Mouse (Mus musculus) heart, postnatal 14 days (tissue): ENCODE measurements at regions not wholly inside any gene's neighbourhood (a gene's known extent, or its start where the extent isn't known, plus 50 kb on each side); places are given as distances from the start of the nearest gene placed in this dataset.
"Not testable (repeated sequence)": the region's sequence is repeated elsewhere in the genome, so short reads cannot be mapped to it uniquely, and the experiment has no call there.

ENCODE experiments used
- DNase-seq, 2 experiments: peaks; one replicate each; pipeline ENCODE4 v3.0.0; 2021 to 2022
- intact Hi-C: fragments of 180-260 bp; cut with DNase I; formaldehyde crosslinking; loops from one replicate; pipeline ENCODE4 v1.15.1; 2025

- intact Hi-C loops: no loop called here
- DNase-seq: no peak
Measured at GRCm38 (mm10) chr12:54520406-54520805, 136.0 kb downstream of the Sptssa start.

- intact Hi-C loops: no loop called here
Measured at GRCm38 (mm10) chr12:54519370-54519769, 137.0 kb downstream of the Sptssa start.

GRCm38 (mm10) chr12:54517265-54517664 lies 139.1 kb downstream of the Sptssa start:
- DNase-seq: no peak
- intact Hi-C loops: no loop called here

More at GRCm38 (mm10) chr12:54519370-54519769, 137.0 kb downstream of the Sptssa start:
- DNase-seq: no peak

GRCm38 (mm10) chr12:54516463-54516862 lies 139.9 kb downstream of the Sptssa start:
- intact Hi-C loops: no loop called here
- DNase-seq: no peak

DNA sequence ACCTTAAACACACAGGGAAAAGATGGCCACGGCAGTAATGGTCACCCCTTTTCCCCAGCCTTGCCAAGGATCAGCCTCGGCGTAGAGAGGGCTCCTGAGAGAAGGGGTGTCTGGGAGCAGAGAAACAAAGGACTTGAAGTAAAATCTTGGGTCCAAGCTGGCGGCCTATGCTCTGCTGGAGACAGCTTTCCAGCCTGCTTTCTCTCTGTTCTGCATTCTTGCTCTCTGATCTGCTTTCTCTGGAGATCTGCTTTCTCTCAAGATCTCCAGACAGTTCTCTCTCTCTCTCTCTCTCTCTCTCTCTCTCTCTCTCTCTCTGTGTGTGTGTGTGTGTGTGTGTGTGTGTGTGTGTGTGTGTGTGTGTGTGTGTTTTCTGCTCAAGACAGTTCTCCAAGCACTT lies 140.3 kb downstream of the Sptssa start:
- intact Hi-C loops, DNase-seq: not testable (repeated sequence)

GRCm38 (mm10) chr12:54509903-54510302 lies 146.5 kb downstream of the Sptssa start:
- no peak for DNase-seq
- intact Hi-C loops: no loop called here

- DNase-seq: no peak
- intact Hi-C loops: no loop called here
Measured at GRCm38 (mm10) chr12:54502775-54503174, 153.6 kb downstream of the Sptssa start.

- intact Hi-C loops: no loop called here
- DNase-seq: no peak
Measured at GRCm38 (mm10) chr12:54499963-54500362, 156.4 kb downstream of the Sptssa start.

GRCm38 (mm10) chr12:54495701-54496374 lies 160.5 kb downstream of the Sptssa start:
- intact Hi-C loops: no loop called here
- DNase-seq: no peak

DNA sequence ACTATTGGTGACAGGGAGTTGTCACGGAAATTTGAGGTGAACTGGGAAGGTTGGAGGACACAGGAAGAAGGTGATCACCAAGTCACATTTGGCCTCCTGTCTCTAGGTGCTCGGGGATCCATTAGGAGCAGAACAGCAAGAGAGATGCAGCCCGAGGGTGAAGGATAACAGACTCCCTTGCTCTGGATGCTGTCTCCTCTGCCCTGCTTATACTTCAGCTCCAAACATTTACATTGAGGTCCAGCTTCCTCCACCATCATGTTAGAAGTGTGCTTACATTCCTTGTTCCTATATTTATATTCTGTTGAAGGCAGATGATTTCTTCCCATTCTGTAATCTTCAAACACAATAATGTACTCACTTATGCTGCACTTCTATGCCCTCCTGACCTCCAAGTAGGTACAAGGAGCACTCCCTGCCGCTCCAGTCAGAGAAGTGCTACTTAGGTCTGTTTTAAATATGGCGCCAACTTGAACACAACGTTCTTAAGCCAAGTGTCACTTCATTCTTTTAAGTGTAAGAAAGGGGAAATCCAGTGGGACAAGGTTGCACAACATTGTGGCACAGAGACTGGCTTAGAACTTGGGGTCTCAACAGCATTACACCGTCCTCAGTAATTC lies 161.5 kb downstream of the Sptssa start:
- no peak for DNase-seq
- intact Hi-C loops: loop anchor here (5.0 kb wide), 2 partner anchors 52 to 183 kb away; no protein-coding TSS in a partner anchor

GRCm38 (mm10) chr12:54492737-54493136 lies 163.6 kb downstream of the Sptssa start:
- peak in 1 of 2 experiments; percentile 25 for DNase-seq
- intact Hi-C loops: loop anchor here (5.0 kb wide), 2 partner anchors 55 to 180 kb away; no protein-coding TSS in a partner anchor

GRCm38 (mm10) chr12:54490460-54490859 lies 165.9 kb downstream of the Sptssa start:
- no peak for DNase-seq
- intact Hi-C loops: loop anchor here (5.0 kb wide), 2 partner anchors 57 to 178 kb away; no protein-coding TSS in a partner anchor

GRCm38 (mm10) chr12:54489675-54490074 lies 166.7 kb downstream of the Sptssa start:
- intact Hi-C loops: loop anchor here (2.0 to 5.0 kb wide), 5 partner anchors 58 to 391 kb away; partner anchors contain the start of gene Egln3
- DNase-seq: peak; percentile 75 to 82

GRCm38 (mm10) chr12:54487689-54488088 lies 168.7 kb downstream of the Sptssa start:
- intact Hi-C loops: loop anchor here (2.0 to 5.0 kb wide), 3 partner anchors 285 to 389 kb away; partner anchors contain the start of gene Egln3
- no peak for DNase-seq

- intact Hi-C loops: no loop called here
- no peak for DNase-seq
Measured at GRCm38 (mm10) chr12:54482020-54482419, 174.4 kb downstream of the Sptssa start.

- DNase-seq: no peak
- intact Hi-C loops: no loop called here
Measured at GRCm38 (mm10) chr12:54479841-54480240, 176.5 kb downstream of the Sptssa start.

DNA sequence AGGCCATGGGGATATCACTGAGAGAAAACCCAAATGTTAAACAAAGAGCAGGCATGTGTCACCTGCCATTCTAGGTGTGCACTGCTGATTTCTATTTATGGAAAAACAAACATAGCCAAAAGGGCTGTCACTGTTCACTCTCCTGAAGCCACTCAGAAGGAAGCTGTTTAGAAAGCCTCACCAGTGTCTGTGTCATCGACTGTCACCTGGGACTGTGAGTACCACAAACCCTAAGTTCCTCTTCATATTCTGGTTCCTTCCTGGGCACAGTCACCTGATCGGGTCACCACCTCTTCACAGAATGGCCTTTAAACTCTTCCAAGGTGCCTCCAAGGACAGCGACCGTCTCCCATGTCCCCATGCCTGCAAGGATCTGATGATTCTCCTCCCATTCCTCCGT lies 183.5 kb downstream of the Sptssa start:
- intact Hi-C loops: no loop called here
- DNase-seq: no peak

DNA sequence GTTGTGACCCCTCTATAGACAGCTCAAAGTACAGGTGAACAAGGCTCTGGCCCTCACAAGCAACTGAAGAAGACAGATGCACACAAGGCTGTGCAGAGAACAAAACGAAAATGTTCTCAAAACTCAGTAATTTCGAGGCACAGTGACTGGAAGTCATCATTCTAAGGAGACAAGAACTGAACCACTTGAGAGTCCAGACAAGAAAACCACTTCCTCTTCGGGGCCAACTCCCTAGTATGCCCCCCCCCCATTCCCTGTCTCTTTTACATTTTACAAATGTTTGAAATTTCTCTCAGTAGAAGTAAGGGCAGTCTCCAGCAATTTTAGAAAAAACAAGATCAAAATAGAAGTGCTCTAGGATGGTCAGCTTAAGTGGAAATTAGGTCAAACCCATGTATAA lies 184.0 kb downstream of the Sptssa start:
- DNase-seq: no peak

GRCm38 (mm10) chr12:54467635-54468034 lies 188.7 kb downstream of the Sptssa start:
- intact Hi-C loops: no loop called here

More for the DNA sequence above, 184.0 kb downstream of the Sptssa start:
- intact Hi-C loops: no loop called here

DNA sequence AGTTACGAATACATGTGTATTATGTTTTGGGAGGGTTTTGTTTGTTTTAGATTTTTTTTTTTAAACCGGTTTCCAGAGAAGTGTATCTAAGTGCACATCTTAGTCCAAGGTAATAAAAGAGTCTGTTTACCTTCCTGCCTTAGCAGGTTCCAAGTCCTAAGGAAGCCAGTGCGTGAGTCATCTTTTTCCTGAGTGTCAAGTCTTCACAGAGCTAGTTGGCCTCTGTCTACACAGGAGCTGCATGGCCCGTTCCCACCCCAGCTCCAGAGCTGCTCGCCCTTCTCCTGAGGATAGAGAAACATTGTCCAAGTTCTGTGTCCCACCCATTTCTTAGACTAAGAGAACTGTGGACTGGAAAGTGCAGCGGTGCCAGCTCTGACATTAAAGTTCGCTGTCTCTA lies 192.6 kb downstream of the Sptssa start:
- intact Hi-C loops: no loop called here
- no peak for DNase-seq

More at GRCm38 (mm10) chr12:54467635-54468034, 188.7 kb downstream of the Sptssa start:
- DNase-seq: no peak

DNA sequence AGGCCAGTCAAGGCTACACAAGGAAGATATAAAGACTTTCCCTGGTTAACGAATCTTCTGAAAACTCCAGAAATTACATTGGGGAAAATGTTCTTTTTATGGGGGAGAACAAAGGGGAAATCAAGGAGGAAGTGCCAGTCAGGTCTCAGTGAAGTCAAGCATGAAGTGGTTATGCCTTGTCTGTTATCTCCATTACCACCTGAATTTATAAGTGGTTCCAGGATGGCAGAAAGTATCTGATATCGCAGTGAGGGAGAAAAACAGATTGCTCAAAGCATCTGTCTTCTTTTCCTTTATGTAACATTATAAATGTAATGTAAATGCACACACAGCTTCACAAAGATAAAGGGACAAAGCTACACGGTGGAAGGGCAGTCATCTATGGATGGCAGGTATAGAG lies 195.0 kb downstream of the Sptssa start:
- DNase-seq: no peak
- intact Hi-C loops: no loop called here

GRCm38 (mm10) chr12:54460135-54460523 lies 196.2 kb downstream of the Sptssa start:
- intact Hi-C loops: no loop called here
- peak; percentile 22 to 28 for DNase-seq
